Mouse (Mus musculus): ENCODE results near the gene Fancg. TPM values are rescaled to one million over a fixed set of nuclear protein-coding genes. Genes with fewer than 3 reads are reported as not detected.

The Fancg gene
- 34.4 TPM for polyA plus RNA-seq (2017; shearing (Covaris generic))

DNA sequence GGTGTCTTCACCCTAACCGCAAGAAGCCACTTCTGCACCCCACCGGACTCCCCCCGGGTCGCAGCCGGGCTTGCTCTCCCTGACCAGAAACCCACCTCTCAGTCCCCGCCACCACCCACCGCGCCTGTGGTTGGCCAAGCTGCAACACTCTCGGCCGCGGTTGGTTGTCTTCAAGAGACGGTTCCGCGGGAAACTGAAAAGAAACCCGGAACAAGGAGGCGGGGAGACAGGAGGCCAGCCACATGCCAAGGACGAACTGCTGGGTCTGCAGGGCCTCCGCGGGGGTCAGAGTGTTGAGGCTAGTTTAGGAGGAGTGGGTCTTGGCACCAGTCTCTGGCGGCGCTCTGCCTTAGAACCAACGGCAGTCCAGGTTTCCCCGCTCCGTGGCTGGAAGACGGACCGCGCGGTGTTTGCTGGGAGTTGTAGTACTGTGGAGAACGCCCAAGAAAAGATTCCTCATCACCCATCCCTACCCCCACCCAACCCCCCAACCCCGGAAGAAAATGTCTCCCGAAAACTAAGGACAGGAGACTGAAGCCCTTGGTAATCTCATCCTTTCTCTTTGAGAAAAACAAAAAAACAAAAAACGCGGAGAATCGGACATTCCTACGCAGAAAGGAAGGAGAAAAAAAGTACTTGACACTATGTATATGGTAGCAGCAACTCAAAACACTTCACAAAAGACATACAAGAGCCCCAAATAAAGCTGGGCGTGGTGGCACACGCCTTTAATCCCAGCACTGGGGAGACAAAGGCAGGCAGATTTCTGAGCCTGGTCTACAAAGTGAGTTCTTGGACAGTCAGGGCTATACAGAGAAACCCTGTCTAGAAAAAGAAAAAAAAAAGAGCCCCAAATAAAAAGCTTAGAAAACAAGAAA is at the start of gene Fancg:
Gene Fancg, minus strand, starts transcription at position 346 of the 878 bp plus-strand sequence.

DNA sequence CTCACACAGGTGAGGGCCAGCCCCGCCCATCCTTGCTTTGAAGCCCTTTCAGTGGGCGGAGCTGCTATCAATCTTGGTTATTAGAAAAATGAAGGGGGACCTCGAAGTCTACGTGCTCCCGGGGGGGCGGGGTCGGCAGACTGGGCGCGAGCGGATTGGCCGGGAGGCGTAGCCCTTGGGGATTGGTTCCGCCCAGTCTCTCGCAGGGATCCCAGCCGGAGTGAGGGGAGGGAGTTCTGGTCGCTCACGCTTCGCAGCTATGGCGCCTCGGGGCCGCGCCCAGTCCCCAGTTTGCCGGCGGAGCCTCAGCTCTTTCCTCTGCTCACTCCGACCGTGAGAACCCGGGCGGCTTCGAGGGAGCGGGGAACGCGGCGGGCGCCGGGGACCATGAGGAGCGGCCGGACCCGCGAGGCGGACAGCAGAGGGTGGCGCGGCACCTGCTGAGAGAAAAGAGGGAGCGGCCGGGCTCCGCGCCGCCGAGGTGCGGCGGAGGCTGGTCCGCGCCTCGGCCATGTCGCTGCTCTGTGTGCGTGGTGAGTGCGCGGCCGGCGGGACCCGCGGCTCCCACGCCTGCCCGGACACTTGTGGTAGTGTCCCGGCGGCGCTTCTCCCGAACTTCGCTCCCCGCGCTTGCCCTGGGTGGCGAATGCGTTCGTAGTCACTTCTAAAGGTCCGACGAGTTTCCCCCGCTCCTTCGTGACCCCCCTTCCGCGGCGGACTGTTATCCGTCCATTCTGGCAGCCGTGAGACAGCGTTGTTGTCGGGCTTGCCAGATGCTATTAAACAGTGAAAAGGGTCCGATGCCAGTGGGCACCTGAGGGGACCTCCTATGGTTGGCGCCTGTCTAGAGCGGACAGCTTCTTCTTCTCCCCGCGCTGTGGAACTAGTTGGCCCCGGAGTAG is 48.7 kb upstream of the Fancg start, which contains the start of gene Unc13b:
Gene Unc13b, plus strand, starts transcription at position 201 of the 902 bp plus-strand sequence.

DNA sequence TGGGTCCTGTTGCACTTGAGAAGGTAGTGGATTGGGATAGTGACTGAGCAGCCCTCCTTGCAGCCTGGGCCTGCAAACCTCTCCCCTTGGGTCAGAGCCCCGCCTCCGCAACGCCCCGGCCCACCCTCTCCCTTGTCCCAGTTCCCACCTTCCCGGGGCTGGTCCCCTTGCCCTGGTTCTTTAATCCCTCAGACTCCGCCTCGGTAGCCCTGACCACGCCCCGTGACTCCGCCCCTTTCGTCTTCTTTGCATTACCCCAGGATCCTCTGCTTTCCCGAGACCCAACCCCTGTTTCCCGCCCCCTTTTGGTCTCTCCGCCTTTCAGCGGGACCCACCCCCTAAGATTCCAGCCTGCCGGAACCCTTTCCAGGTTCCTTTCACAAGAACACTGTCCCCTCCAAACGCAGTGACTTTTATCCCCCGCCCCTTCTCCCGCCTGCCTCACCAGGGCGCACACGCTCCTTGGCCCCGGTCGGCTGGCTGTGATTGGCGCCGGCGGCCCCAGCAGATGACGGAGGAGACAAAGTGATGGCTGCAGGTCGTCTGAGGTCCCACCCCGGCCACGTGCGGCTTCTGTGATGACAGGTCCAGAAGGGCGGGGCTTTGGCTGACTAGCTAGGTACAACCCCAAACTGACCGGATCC is 35.5 kb upstream of the Fancg start, which contains the start of gene Fam214b:
Gene Fam214b, minus strand, starts transcription at position 562 of the 644 bp plus-strand sequence.

DNA sequence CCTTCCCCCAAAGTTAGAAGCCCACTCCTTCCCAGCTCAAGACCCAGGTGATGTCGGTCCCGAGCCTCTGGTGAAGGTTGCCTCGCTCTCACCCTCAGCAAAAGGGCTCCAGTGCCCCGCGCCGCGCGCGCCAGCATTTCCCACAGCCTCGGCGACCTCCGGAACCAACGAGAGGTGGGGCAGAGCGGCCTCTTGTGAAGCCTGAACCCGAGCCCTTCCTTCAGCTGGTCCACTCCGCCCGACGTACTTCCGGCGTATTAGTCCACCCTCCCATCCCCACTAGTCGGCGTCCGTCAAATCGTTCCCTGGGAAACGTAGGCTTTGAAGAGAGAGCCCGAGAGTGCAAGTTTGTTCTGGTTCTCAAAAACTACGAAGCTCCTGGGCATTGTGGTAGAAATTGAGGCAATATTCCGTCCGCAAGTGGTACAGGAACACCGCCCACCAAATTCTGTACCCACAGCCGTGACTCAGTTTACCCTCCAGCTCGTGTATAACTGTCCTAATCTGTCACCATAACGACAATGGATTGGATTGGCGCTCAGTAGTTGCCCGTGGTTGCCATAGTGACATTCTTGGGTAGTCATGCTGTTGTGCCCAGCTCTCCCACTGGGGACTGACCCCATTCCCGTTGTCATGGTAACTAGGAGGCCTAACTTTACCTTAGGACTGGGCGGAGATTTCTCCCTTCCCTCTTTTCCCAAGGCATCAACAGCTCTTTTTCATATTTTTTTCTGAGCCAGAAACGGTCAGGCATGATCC is 21.1 kb upstream of the Fancg start, which contains the start of gene Stoml2:
Gene Stoml2, minus strand, starts transcription at position 474 of the 759 bp plus-strand sequence.

DNA sequence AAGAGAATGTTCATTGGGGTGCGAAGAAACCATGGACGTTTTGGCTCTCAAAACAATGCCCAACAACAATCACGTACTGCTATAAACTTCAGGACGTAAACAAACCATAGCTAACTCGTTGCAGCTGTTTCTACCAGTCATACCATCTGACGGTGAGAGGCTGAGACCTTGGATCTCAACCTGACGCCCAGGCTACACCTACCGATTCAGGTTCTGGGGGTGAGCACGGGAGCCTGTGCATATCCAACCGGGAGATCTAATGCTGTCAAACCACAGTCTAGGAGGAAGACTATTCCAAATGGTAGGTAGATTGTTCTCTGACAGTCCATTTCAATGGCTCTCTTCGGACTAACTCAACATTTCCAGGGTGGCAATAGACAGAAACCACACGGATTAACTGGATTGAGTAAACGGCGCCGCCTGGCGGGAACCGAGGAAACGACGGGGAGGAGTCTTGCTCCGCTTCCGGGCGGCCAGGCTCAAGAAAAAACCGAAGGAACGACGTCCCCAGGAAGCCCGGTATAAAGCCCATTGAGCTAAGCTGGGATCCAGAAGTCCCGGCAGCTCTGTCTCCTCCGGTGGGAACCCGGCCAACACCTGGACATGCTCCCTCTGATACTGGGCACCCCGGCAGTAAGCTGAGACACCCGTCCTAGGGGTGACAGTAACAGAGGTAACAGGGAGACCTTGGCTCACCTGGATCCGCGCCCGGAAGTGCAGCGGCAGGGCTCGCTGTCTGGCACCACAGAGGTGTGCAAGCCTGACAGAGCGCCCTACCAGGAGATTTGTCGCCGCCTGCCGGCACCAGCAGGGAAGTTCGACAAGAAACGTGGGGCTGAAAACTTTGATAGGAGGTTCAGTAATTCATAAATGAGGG is 15.0 kb upstream of the Fancg start, which contains the start of gene Pigo:
Gene Pigo, minus strand, starts transcription at position 736 of the 877 bp plus-strand sequence.

DNA sequence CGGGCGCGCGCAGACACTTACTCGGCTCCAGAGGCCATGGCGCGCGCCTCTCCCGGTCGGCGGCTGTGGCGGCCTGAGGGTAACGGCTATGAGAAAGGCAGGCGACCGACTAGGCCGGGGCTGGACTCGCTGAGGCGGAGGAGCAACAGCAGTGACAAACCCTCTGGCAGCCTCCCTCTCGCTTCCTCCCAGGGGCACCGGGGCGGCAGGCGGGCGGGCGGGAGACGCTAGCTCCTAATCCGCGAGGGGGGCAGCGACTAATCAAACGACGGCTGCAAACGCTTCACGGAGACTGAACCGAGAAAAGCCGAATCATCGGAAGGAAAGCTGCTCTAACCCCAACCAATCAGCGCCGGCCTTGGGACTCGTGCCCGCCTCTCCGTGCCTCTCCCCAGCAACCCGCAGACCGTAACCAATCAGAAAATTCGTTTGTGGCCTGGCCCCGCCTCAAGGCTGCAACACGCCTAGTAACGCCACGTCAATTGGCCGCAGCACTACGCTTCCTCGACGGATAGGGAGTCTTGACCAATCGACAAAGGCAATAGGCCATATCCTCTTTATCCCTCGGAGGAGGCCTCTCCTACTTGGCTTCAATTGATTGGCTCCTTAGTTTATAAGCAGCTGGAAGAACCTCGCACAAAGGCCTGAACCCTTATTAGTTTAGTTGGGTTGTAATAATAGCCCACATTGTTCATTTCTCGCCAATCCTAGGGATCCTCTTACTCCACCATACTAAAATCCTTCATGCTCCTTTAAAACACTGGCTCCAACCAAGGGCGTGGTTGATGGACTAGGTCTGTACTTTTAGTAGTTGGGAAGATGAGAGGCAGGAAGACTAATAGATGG is 9.9 kb downstream of the Fancg start, which contains the start of gene Vcp:
Gene Vcp, minus strand, starts transcription at position 367 of the 846 bp plus-strand sequence.

DNA sequence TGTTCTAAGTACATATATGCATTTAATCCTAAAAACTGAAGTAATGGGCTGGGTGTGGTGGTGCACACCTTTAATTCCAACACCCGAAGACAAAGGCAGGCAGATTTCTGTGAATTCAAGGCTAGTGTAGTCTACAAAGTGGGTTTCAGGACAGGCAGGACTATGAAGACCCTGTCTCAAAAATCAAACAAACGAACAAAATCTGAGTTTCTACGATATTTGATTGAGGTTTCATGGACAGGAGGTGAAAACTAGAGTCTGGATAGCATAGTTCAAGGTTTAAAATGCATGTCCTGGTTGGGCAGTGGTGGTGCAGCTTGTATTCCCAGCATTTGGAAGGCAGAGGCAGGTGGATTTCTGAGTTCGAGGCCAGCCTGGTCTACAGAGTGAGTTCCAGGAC is 41.0 kb downstream of the Fancg start, which contains the start of gene 1700022I11Rik:
Gene 1700022I11Rik, plus strand, starts transcription at position 301 of the 400 bp plus-strand sequence.

Other genes with a start within 250 kb of the Fancg start
- gene Ccl21a, start 236.5 kb downstream of the Fancg start, polyA plus RNA-seq (2017; shearing (Covaris generic)): not detected
- gene Fam205a1, start 156.6 kb downstream of the Fancg start, polyA plus RNA-seq (2017; shearing (Covaris generic)): not detected
- gene Gm12394, start 153.7 kb downstream of the Fancg start, polyA plus RNA-seq (2017; shearing (Covaris generic)): not detected
- not detected for gene Fam205c, start 136.3 kb downstream of the Fancg start, polyA plus RNA-seq (2017; shearing (Covaris generic))
- 0.31 TPM for gene Phf24, start 93.8 kb downstream of the Fancg start, polyA plus RNA-seq (2017; shearing (Covaris generic))
- 12.5 TPM for gene Dnajb5, start 60.7 kb downstream of the Fancg start, polyA plus RNA-seq (2017; shearing (Covaris generic))
- not detected for gene 1700022I11Rik, start 40.9 kb downstream of the Fancg start, polyA plus RNA-seq (2017; shearing (Covaris generic))
- 436 TPM for gene Vcp, start 10.0 kb downstream of the Fancg start, polyA plus RNA-seq (2017; shearing (Covaris generic))
- 45.9 TPM for gene Pigo, start 15.3 kb upstream of the Fancg start, polyA plus RNA-seq (2017; shearing (Covaris generic))
- gene Stoml2, start 21.2 kb upstream of the Fancg start, polyA plus RNA-seq (2017; shearing (Covaris generic)): 171 TPM
- gene Fam214b, start 35.7 kb upstream of the Fancg start, polyA plus RNA-seq (2017; shearing (Covaris generic)): 12.3 TPM
- 0.48 TPM for gene Unc13b, start 48.4 kb upstream of the Fancg start, polyA plus RNA-seq (2017; shearing (Covaris generic))